ENCODE assay signal across 19 mouse cellular contexts in genomic region chr13:83154626-83155124, GRCm38 (mm10).
"Had no signal": no experiment of that assay in that cellular context is flagged by ENCODE, and none has a peak within 500 bp of the region (broad histone marks: within the 10 kb centered on the region; RNA-seq: fewer than 3 reads in every experiment).

No protein-coding gene starts in this region.

- H3K9ac ChIP-seq: liver, embryonic 14.5 days; lung, embryonic 15.5 days; midbrain, embryonic 12.5 days; neural tube, embryonic 12.5 days had no signal

- H3K4me1 ChIP-seq: lung, embryonic 15.5 days; midbrain, embryonic 12.5 days; neural tube, embryonic 12.5 days had no signal

- H3K36me3 ChIP-seq: lung, embryonic 15.5 days; midbrain, embryonic 12.5 days; neural tube, embryonic 12.5 days had no signal

- H3K27ac ChIP-seq: liver, embryonic 14.5 days; lung, embryonic 15.5 days; macrophage; midbrain, embryonic 12.5 days; neural tube, embryonic 12.5 days had no signal

- H3K4me3 ChIP-seq: lung, embryonic 15.5 days; megakaryocyte, embryonic 14.5 days; midbrain, embryonic 12.5 days; neural tube, embryonic 12.5 days had no signal

- ATAC-seq: lung, postnatal 0 days had no signal

- H3K27me3 ChIP-seq: lung, embryonic 15.5 days; megakaryocyte, embryonic 14.5 days; midbrain, embryonic 12.5 days had no signal

- H3K4me2 ChIP-seq: lung, embryonic 15.5 days; midbrain, embryonic 12.5 days; neural tube, embryonic 12.5 days had no signal

- H3K9me3 ChIP-seq: lung, embryonic 15.5 days; megakaryocyte, embryonic 14.5 days; midbrain, embryonic 12.5 days; neural tube, embryonic 12.5 days had no signal

- DNase-seq: lung, adult 2 months; lung, postnatal 14 days; lung, postnatal 36 days; midbrain, embryonic 14.5 days; retina, postnatal 1 day; right cerebral cortex, adult 18-20 months; right cerebral cortex, postnatal 25 days; right cerebral cortex, postnatal 4 days; spleen, adult 18-20 months; thymus, adult 18-20 months; thymus, postnatal 14 days; thymus, postnatal 36 days had no signal
